Mouse (Mus musculus) G1E (cell line): ENCODE data around the gene Edem2. TPM values are rescaled to one million over a fixed set of nuclear protein-coding genes. Genes with fewer than 3 reads are reported as not detected.

Experiments used
- ATAC-seq: 2 replicates; pipeline ENCODE4 v1.8.0; 2016; ENCODE audit warnings: mild to moderate bottlenecking; ENCODE audit not compliant: insufficient number of reproducible peaks, poor library complexity, low FRiP score, severe bottlenecking; ENCODE audit errors: extremely low read depth
- DNase-seq: peaks from one replicate; pipeline ENCODE4 v3.0.0; 2012; ENCODE audit warnings: low spot score
- H3K27me3 ChIP-seq: 2 replicates; pipeline ENCODE4 v1.6.1; 2012; ENCODE audit warnings: mild to moderate bottlenecking, low read length, inconsistent platforms; ENCODE audit not compliant: insufficient read depth
- H3K36me3 ChIP-seq: replicated peaks from 2 replicates; pipeline ENCODE3; 2012; ENCODE audit warnings: mild to moderate bottlenecking, inconsistent platforms
- H3K4me1 ChIP-seq: 2 replicates; pipeline ENCODE4 v1.6.1; 2012; ENCODE audit warnings: low read depth, low read length, inconsistent platforms, mixed read lengths; ENCODE audit not compliant: insufficient read depth
- H3K4me3 ChIP-seq: 2 replicates; pipeline ENCODE4 v1.5.1; 2012; ENCODE audit warnings: low read depth, mild to moderate bottlenecking, inconsistent platforms, low read length, moderate library complexity, mixed read lengths
- H3K9me3 ChIP-seq: replicated peaks from 2 replicates; pipeline ENCODE4 v1.6.1; 2012; ENCODE audit warnings: inconsistent platforms
- CTCF ChIP-seq: IDR thresholded peaks from 2 replicates; pipeline ENCODE4 v1.5.1; 2012; ENCODE audit warnings: low read depth, low read length, inconsistent platforms, mixed read lengths
- GATA1 ChIP-seq: IDR thresholded peaks from 2 replicates; pipeline ENCODE4 v1.6.1; 2012; ENCODE audit warnings: borderline replicate concordance, low read length, inconsistent platforms, mixed read lengths
- GATA2 ChIP-seq: IDR thresholded peaks from 2 replicates; pipeline ENCODE4 v1.6.1; 2012; ENCODE audit warnings: low read depth, low read length, inconsistent platforms, borderline replicate concordance
- POLR2AphosphoS5 ChIP-seq: IDR thresholded peaks from 2 replicates; pipeline ENCODE4 v1.6.1; 2012; ENCODE audit warnings: low read depth, low read length, inconsistent platforms; ENCODE audit not compliant: insufficient replicate concordance
- TAL1 ChIP-seq: conservative IDR thresholded peaks from 2 replicates; pipeline ENCODE4 v1.6.1; 2012; ENCODE audit warnings: low read depth, low read length, inconsistent platforms, mixed read lengths
- polyA plus RNA-seq: library from polyadenylated mRNA; stranded (reverse); fragments of >175 nt; gene quantifications from 2 replicates; pipeline ENCODE4 v1.2.3, GENCODE M21; 2012
- total RNA-seq, 2 experiments: library from RNA; stranded (forward) in 1 of 2; stranded (reverse) in 1 of 2; fragments of 200-1000 nt in 1 of 2; fragments of >200 nt in 1 of 2; fragmentation: Nextera tagmentation in 1 of 2; gene quantifications; 2 replicates each; pipeline ENCODE4 v1.2.3; 2014 to 2017

Gene Edem2
- total and polyA plus RNA-seq, 3 experiments, result 33.8 to 38.3 (median 36.9) TPM

GRCm38 (mm10) chr2:155679586-155680110 is 49.6 kb downstream of the Edem2 start:
- DNase-seq, result no peak
- no peak for TF ChIP-seq POLR2AphosphoS5
- TF ChIP-seq TAL1, result no peak
- TF ChIP-seq GATA2, result no peak
- TF ChIP-seq GATA1, result no peak
- TF ChIP-seq CTCF, result no peak
- Histone ChIP-seq H3K4me3 (no peak overlapping the region), H3K4me1 (peaks cover 32% of the 10 kb centered on the region), H3K36me3 (peaks cover 25% of the 10 kb centered on the region), H3K9me3 (no peaks in the 10 kb centered on the region), H3K27me3 (no peaks in the 10 kb centered on the region)
- ATAC-seq, result no peak

DNA sequence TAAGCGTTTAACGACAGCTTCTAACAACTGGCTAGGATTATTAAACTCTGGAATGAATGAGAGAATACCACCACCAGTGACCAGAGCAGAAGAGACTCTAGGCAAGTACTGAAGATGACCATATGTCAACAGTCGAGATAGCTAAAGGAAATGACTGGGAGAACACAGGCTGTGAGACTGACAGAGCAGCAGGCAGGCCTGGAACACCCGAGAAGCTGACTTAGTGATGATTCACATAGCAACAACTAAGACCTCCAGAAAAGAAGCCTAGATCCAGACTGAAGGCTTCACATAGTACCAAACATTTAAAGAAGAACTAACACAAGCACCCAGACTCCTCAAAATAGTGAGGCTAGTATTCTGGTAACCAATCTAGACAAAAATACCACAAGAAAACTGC is 54.2 kb downstream of the Edem2 start:
- no peak overlapping the region for H3K4me3 ChIP-seq
- H3K4me1 ChIP-seq, result peaks cover 9% of the 10 kb centered on the region; the same call in 1 of the 2 replicates
- no peaks in the 10 kb centered on the region for H3K9me3 ChIP-seq
- no peaks in the 10 kb centered on the region for H3K27me3 ChIP-seq
- ATAC-seq (no peak), DNase-seq (no peak)
- H3K36me3 ChIP-seq, result peaks cover 44% of the 10 kb centered on the region
- TF ChIP-seq CTCF (no peak), GATA2 (no peak), POLR2AphosphoS5 (no peak), GATA1 (no peak), TAL1 (no peak)

DNA sequence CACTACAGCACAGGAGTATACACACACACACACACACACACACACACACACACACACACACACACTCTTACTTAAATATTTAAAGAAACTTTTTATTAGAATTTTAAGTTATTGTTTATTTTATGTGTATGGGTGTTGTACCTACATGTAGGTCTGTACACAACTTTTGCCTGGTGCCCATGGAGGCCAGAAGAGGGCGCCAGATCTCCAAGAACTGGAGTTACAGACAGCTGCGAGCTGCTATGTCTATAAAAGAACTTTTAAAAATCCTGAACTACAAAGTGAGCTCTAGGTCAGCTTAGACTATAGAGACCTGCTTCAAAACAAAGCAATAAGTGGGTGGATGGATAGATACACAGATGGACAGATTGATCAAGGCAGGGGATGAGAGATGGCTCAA is 55.7 kb downstream of the Edem2 start:
- DNase-seq, result no peak
- no peak for ATAC-seq

DNA sequence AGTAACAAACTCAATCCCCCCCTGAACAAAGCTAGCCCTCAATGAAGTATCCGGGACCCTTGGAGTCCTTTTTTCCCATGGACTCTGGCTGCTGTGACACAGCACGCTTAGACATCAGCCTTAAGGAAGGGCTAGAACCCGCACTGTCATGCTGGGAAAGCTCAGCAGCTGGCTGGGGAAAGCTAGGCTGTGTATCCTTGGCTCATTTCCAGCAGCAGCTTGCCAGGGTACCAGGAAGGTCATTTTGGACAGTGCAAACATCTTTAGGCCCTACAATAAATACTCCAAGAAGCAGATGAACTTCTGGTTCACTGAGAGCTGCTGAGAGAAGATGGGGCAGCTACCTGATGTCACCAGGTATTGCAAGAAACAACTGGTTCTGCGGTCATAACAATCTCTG is 58.0 kb downstream of the Edem2 start:
- 0 out of 2 replicates have a peak, but pooled peaks cover 2% of the 10 kb centered on the region for H3K4me1 ChIP-seq
- no peak overlapping the region for H3K4me3 ChIP-seq
- H3K27me3 ChIP-seq, result no peaks in the 10 kb centered on the region
- H3K9me3 ChIP-seq, result no peaks in the 10 kb centered on the region
- H3K36me3 ChIP-seq, result peaks cover 51% of the 10 kb centered on the region
- DNase-seq (no peak), ATAC-seq (no peak)
- TF ChIP-seq GATA1 (no peak), TAL1 (no peak), POLR2AphosphoS5 (no peak), CTCF (no peak), GATA2 (no peak)

More for the DNA sequence above, 55.7 kb downstream of the Edem2 start:
- Histone ChIP-seq H3K4me3 (no peak overlapping the region), H3K4me1 (peaks cover 2% of the 10 kb centered on the region; the same call in 1 of the 2 replicates), H3K36me3 (peaks cover 40% of the 10 kb centered on the region), H3K9me3 (no peaks in the 10 kb centered on the region), H3K27me3 (no peaks in the 10 kb centered on the region)
- TF ChIP-seq CTCF (peak; percentile 27; the same call in 1 of the 2 replicates), GATA1 (no peak)

- no peak for ATAC-seq
- no peaks in the 10 kb centered on the region for H3K27me3 ChIP-seq
- peaks cover 78% of the 10 kb centered on the region for H3K36me3 ChIP-seq
- H3K4me3 ChIP-seq, result no peak overlapping the region
- peak; percentile 8 for DNase-seq
- H3K9me3 ChIP-seq, result no peaks in the 10 kb centered on the region
- TF ChIP-seq GATA1, result no peak
- TF ChIP-seq POLR2AphosphoS5, result no peak
- TF ChIP-seq CTCF, result 0 out of 2 replicates have a peak, but pooled peaks have one; percentile 32
- H3K4me1 ChIP-seq, result peaks cover 5% of the 10 kb centered on the region; the same call in 1 of the 2 replicates
Observed at GRCm38 (mm10) chr2:155668461-155668860, 60.8 kb downstream of the Edem2 start.

GRCm38 (mm10) chr2:155667881-155668280 is 61.4 kb downstream of the Edem2 start:
- peaks cover 5% of the 10 kb centered on the region; the same call in 1 of the 2 replicates for H3K4me1 ChIP-seq
- peaks cover 79% of the 10 kb centered on the region for H3K36me3 ChIP-seq
- H3K4me3 ChIP-seq, result no peak overlapping the region
- H3K27me3 ChIP-seq, result no peaks in the 10 kb centered on the region
- ATAC-seq (no peak), DNase-seq (no peak)
- no peaks in the 10 kb centered on the region for H3K9me3 ChIP-seq
- TF ChIP-seq CTCF, result no peak
- TF ChIP-seq TAL1, result no peak
- TF ChIP-seq GATA2, result no peak
- no peak for TF ChIP-seq GATA1
- no peak for TF ChIP-seq POLR2AphosphoS5
